Comparison of ENCODE assay signal across 11 mouse cellular contexts in genomic region chr9:94840972-94841371, GRCm38 (mm10).
"Had no signal": no experiment of that assay in that cellular context is flagged by ENCODE, and none has a peak within 500 bp of the region (broad histone marks: within the 10 kb centered on the region; RNA-seq: fewer than 3 reads in every experiment).

No protein-coding gene starts in this region.

- DNase-seq: kidney, adult 8-10 months; kidney, postnatal 36 days; left cerebral cortex, postnatal 4 days; lung, adult 18-20 months; lung, postnatal 36 days; thymus, postnatal 4 days had no signal

- H3K4me3 ChIP-seq: limb, embryonic 13.5 days; midbrain, embryonic 12.5 days had no signal

- ATAC-seq: intestine, postnatal 0 days had no signal

- H3K36me3 ChIP-seq: limb, embryonic 13.5 days; midbrain, embryonic 12.5 days had no signal

- H3K9ac ChIP-seq: limb, embryonic 13.5 days; midbrain, embryonic 12.5 days had no signal

- H3K27ac ChIP-seq: kidney, postnatal 0 days; limb, embryonic 13.5 days; midbrain, embryonic 12.5 days; stomach, postnatal 0 days had no signal

- H3K27me3 ChIP-seq: limb, embryonic 13.5 days; midbrain, embryonic 12.5 days had no signal

- H3K9me3 ChIP-seq: limb, embryonic 13.5 days; midbrain, embryonic 12.5 days had no signal

- H3K4me2 ChIP-seq: limb, embryonic 13.5 days; midbrain, embryonic 12.5 days had no signal
